In genomic region chr8:94068793-94069192, GRCm38 (mm10) we compare ENCODE assay signal across 16 mouse cellular contexts.
"Had no signal": no experiment of that assay in that cellular context is flagged by ENCODE, and none has a peak within 500 bp of the region (broad histone marks: within the 10 kb centered on the region; RNA-seq: fewer than 3 reads in every experiment).

No protein-coding gene starts in this region.

- H3K9me3 ChIP-seq: limb, embryonic 10.5 days; liver, embryonic 15.5 days; neural tube, embryonic 12.5 days; stomach, embryonic 15.5 days had no signal

- ATAC-seq: lung, postnatal 0 days had no signal

- H3K27me3 ChIP-seq: liver, embryonic 15.5 days; neural tube, embryonic 12.5 days; stomach, embryonic 15.5 days had no signal

- H3K4me2 ChIP-seq: liver, embryonic 11.5 days; liver, embryonic 15.5 days; neural tube, embryonic 12.5 days; stomach, embryonic 15.5 days had no signal

- DNase-seq: kidney, adult 18-20 months; layer of hippocampus, adult 9-11 months; lung, adult 2 months; lung, postnatal 36 days; midbrain, embryonic 14.5 days; retina, postnatal 1 day; right cerebral cortex, postnatal 4 days; thymus, adult 2 months; thymus, postnatal 25 days had no signal

- H3K9ac ChIP-seq: liver, embryonic 15.5 days; neural tube, embryonic 12.5 days; stomach, embryonic 15.5 days had no signal

- H3K27ac ChIP-seq: kidney, postnatal 0 days; limb, embryonic 10.5 days; liver, embryonic 15.5 days; neural tube, embryonic 12.5 days; stomach, embryonic 15.5 days had no signal

- H3K4me1 ChIP-seq: limb, embryonic 10.5 days; liver, embryonic 15.5 days; stomach, embryonic 15.5 days had no signal

- H3K4me3 ChIP-seq: limb, embryonic 10.5 days; liver, embryonic 15.5 days; neural tube, embryonic 12.5 days; stomach, embryonic 15.5 days had no signal
